Mouse (Mus musculus): Measurements from ENCODE around the gene Gmeb2. TPM values are rescaled to one million over a fixed set of nuclear protein-coding genes. Genes with fewer than 3 reads are reported as not detected.

The Gmeb2 gene
- total and polyA plus RNA-seq, 3 experiments = 11.6 to 20.7 (median 17.3) TPM

- H3K27ac ChIP-seq (ENCODE audit: insufficient read depth, low read depth) = no peak within 1 kb of the TSS
- H3K4me1 ChIP-seq (ENCODE audit: control insufficient read depth in 1 of 2, insufficient read depth in 2 of 2) = peaks cover 3 to 5% of the 10 kb centered on the region in 2 experiments; a peak in 3 of 4 replicates
- H3K27me3 ChIP-seq (replicated peaks) = peaks cover 54% of the 10 kb centered on the region
- TF ChIP-seq MAX (IDR thresholded peaks at IDR 0.05; ENCODE audit: low read length) (no peak), CHD2 (IDR thresholded peaks at IDR 0.05; ENCODE audit: low read length) (no peak), HCFC1 (IDR thresholded peaks at IDR 0.05; ENCODE audit: low read depth, low read length) (no peak), GABPA (IDR thresholded peaks at IDR 0.05; ENCODE audit: insufficient replicate concordance, low read depth, low read length) (no peak), E2F4 (IDR thresholded peaks at IDR 0.05; ENCODE audit: insufficient replicate concordance, low read depth, low read length) (no peak), CTCF (conservative IDR thresholded peaks at IDR 0.05 in 1 of 2, IDR thresholded peaks at IDR 0.05 in 1 of 2; ENCODE audit: low read depth in 2 of 2, low read length in 2 of 2) (no peak), ELF1 (IDR thresholded peaks at IDR 0.05; ENCODE audit: low read depth, low read length) (no peak), POLR2A (IDR thresholded peaks at IDR 0.05; ENCODE audit: low read depth, low read length) (no peak), USF2 (conservative IDR thresholded peaks at IDR 0.05; ENCODE audit: low read depth, low read length) (no peak), SIN3A (IDR thresholded peaks at IDR 0.05; ENCODE audit: low read length) (no peak), MAFK (IDR thresholded peaks at IDR 0.05; ENCODE audit: insufficient replicate concordance, low read length) (no peak), JUN (IDR thresholded peaks at IDR 0.05; ENCODE audit: insufficient read depth, low read depth, low read length) (no peak), TBP (conservative IDR thresholded peaks at IDR 0.05; ENCODE audit: low read depth, low read length) (no peak), MAZ (IDR thresholded peaks at IDR 0.05; ENCODE audit: low read depth, low read length) (no peak), UBTF (IDR thresholded peaks at IDR 0.05; ENCODE audit: low read depth, low read length) (no peak)
- H3K9ac ChIP-seq (ENCODE audit: insufficient read depth, low read depth) = no peak within 1 kb of the TSS
- no peaks in the 10 kb centered on the region for H3K9me3 ChIP-seq (replicated peaks; ENCODE audit: low read length)
- in situ Hi-C loops (cut with MboI; ENCODE audit: low pct_ligation_motif_present, low pct_unique_long_range_greater_than_20kb, low sequenced_read_pairs) = no loop called here
- dilution Hi-C loops (cut with MboI; ENCODE audit: extremely low pct_ligation_motif_present, extremely low pct_unique_long_range_greater_than_20kb, low sequenced_read_pairs) = no loop called here
- no peak within 1 kb of the TSS for H3K4me2 ChIP-seq (ENCODE audit: insufficient read depth, low read depth, poor library complexity, severe bottlenecking)
- H3K36me3 ChIP-seq (replicated peaks in 1 of 2; ENCODE audit: control insufficient read depth in 1 of 2, insufficient read depth in 1 of 2, low read length in 1 of 2) = no peaks in the 10 kb centered on the region
- no peaks in the 10 kb centered on the region for H3K79me2 ChIP-seq (replicated peaks; ENCODE audit: control insufficient read depth, extremely low read depth, insufficient read depth, poor library complexity, severe bottlenecking)
- no peak within 1 kb of the TSS for H3K4me3 ChIP-seq (replicated peaks in 1 of 3; ENCODE audit: low read depth in 2 of 3, low read length in 2 of 3, poor library complexity in 1 of 3)
- no peak for DNase-seq (ENCODE audit: extremely low read depth)
Observed at GRCm38 (mm10) chr2:181314080-181314810, 26.4 kb upstream of the Gmeb2 start, which contains the start of gene Stmn3. Stmn3 (minus strand) TSS chr2:181314500.

- dilution Hi-C loops (cut with MboI; ENCODE audit: extremely low pct_ligation_motif_present, extremely low pct_unique_long_range_greater_than_20kb, low sequenced_read_pairs) (no loop called here), in situ Hi-C loops (cut with MboI; ENCODE audit: low pct_ligation_motif_present, low pct_unique_long_range_greater_than_20kb, low sequenced_read_pairs) (no loop called here)
- Histone ChIP-seq H3K9me3 (replicated peaks; ENCODE audit: low read length) (no peaks in the 10 kb centered on the region), H3K4me2 (ENCODE audit: insufficient read depth, low read depth, poor library complexity, severe bottlenecking) (no peak overlapping the region), H3K27ac (ENCODE audit: insufficient read depth, low read depth) (no peak overlapping the region), H3K27me3 (replicated peaks) (peaks cover 58% of the 10 kb centered on the region), H3K4me3 (replicated peaks in 1 of 3; ENCODE audit: low read depth in 2 of 3, low read length in 2 of 3, poor library complexity in 1 of 3) (no peak overlapping the region), H3K79me2 (replicated peaks; ENCODE audit: control insufficient read depth, extremely low read depth, insufficient read depth, poor library complexity, severe bottlenecking) (no peaks in the 10 kb centered on the region), H3K9ac (ENCODE audit: insufficient read depth, low read depth) (no peak overlapping the region), H3K36me3 (replicated peaks in 1 of 2; ENCODE audit: control insufficient read depth in 1 of 2, insufficient read depth in 1 of 2, low read length in 1 of 2) (no peaks in the 10 kb centered on the region), H3K4me1 (ENCODE audit: control insufficient read depth in 1 of 2, insufficient read depth in 2 of 2) (no peaks in the 10 kb centered on the region)
- DNase-seq (ENCODE audit: extremely low read depth) = no peak
- TF ChIP-seq SIN3A (IDR thresholded peaks at IDR 0.05; ENCODE audit: low read length) (no peak), ZKSCAN1 (IDR thresholded peaks at IDR 0.05; ENCODE audit: borderline replicate concordance, low read depth, low read length) (no peak), SMC3 (IDR thresholded peaks at IDR 0.05; ENCODE audit: low read depth, low read length) (no peak), RCOR1 (conservative IDR thresholded peaks at IDR 0.05; ENCODE audit: low read depth, low read length) (no peak), RAD21 (IDR thresholded peaks at IDR 0.05; ENCODE audit: low read depth, low read length) (no peak), JUND (conservative IDR thresholded peaks at IDR 0.05; ENCODE audit: low read depth, low read length) (no peak), MYC (IDR thresholded peaks at IDR 0.05; ENCODE audit: low read depth, low read length) (no peak), MXI1 (IDR thresholded peaks at IDR 0.05; ENCODE audit: low read depth, low read length) (no peak), CTCF (conservative IDR thresholded peaks at IDR 0.05 in 1 of 2, IDR thresholded peaks at IDR 0.05 in 1 of 2; ENCODE audit: low read depth in 2 of 2, low read length in 2 of 2) (no peak), NRF1 (IDR thresholded peaks at IDR 0.05; ENCODE audit: low read depth, low read length) (no peak), CHD2 (IDR thresholded peaks at IDR 0.05; ENCODE audit: low read length) (no peak), GABPA (IDR thresholded peaks at IDR 0.05; ENCODE audit: insufficient replicate concordance, low read depth, low read length) (no peak), POLR2AphosphoS2 (IDR thresholded peaks at IDR 0.05; ENCODE audit: low read depth, low read length) (no peak), POLR2A (IDR thresholded peaks at IDR 0.05; ENCODE audit: low read depth, low read length) (no peak), MAZ (IDR thresholded peaks at IDR 0.05; ENCODE audit: low read depth, low read length) (no peak)
Observed at GRCm38 (mm10) chr2:181313344-181314079, 25.7 kb upstream of the Gmeb2 start.
